Mouse (Mus musculus) lung, postnatal 14 days (tissue): ENCODE data around the gene Pi16.
"Not testable (repeated sequence)": the region's sequence is repeated elsewhere in the genome, so short reads cannot be mapped to it uniquely, and the experiment has no call there.

Experiments
- DNase-seq: peaks from one replicate; pipeline ENCODE4 v3.0.0; 2021

The Pi16 gene

GRCm38 (mm10) chr17:29332186-29332685, 14.8 kb downstream of the Pi16 start:
- DNase-seq, result no peak

DNA sequence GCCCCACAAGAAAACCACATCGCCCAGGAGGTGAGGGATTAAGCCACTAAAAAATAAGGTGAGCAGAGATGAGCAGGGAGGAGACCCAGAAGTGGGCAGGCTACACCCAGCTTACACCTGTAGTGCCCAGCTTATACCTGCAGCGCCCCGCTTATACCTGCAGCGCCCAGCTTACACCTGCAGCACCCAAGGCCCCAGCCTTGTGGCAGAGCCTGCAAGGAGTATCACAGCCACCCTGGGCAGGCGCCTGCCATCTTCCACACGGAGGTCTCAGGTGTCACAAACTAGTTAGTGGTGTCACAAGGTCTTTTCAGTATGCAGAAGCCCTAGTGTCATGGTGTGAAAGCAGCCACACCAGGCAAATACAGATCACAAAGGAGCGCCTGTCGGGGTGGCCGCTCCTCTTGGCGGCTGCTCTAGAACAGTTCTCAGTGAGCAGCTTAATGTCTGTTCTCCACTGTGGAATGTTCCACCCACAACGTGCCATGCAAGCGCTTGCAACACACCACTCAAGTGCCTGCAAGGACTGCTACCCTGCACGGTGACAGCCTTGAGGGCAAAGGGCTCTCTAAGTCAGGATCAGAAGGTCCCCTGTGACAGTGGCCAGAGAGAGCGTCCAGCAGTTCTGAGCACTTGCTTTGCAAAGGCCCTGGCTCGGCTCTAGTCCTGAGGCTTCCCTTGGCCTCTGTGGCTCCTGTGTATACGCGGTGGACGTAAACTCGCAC, 18.9 kb downstream of the Pi16 start:
- peak; percentile 48 for DNase-seq

- no peak for DNase-seq
Observed at GRCm38 (mm10) chr17:29337979-29338823, 20.7 kb downstream of the Pi16 start.

DNA sequence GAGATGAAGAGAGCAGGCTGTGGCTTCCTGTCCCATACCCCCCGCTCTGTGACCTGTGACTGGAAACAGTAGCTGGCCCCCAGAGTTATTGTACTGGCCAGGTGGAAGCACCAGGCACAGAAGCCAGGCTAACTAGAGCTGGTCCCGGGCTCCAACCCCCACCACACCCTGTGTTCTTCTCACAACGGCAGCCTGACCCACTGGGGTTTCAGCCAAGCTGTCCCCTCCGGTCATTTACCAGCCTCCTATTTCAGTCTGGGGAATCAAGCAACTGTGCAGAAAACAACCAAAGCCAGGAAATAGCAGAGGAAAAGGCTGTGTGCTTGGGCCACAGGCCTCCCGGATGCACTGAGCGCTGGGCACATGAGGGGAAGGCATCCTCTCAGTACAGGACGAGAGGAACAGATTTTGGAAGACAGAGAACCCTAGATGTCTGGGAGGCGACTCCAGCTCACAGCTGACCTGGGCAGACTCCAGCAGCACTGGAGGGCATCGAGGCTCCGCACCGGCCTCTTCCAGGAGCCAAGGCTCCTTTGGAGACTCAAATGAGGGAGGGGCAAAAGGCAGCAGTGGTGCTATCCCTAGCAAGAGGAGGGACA, 21.8 kb downstream of the Pi16 start:
- DNase-seq, result no peak

GRCm38 (mm10) chr17:29340406-29341261, 23.2 kb downstream of the Pi16 start:
- peak; percentile 47 for DNase-seq

DNA sequence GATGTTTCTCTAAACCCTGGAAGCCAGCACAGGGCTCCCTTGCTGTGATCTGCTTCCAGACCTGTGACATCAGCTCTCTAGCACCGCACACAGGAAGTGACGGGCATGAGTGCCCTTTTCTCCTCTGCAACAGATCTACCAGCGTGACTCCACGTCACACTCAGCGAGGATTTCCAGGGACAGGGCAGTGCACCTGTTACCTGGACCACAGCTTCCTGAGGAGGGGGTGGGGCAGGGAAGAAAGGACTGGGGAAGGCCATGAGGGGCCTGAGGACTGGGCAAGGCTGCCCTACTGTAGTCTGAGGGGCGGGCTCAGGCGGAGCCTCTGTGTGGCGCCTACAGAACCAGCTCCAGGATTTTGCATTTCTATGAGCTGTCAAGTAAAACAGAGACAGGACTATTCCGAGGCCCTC, 24.1 kb downstream of the Pi16 start:
- peak; percentile 53 for DNase-seq

DNA sequence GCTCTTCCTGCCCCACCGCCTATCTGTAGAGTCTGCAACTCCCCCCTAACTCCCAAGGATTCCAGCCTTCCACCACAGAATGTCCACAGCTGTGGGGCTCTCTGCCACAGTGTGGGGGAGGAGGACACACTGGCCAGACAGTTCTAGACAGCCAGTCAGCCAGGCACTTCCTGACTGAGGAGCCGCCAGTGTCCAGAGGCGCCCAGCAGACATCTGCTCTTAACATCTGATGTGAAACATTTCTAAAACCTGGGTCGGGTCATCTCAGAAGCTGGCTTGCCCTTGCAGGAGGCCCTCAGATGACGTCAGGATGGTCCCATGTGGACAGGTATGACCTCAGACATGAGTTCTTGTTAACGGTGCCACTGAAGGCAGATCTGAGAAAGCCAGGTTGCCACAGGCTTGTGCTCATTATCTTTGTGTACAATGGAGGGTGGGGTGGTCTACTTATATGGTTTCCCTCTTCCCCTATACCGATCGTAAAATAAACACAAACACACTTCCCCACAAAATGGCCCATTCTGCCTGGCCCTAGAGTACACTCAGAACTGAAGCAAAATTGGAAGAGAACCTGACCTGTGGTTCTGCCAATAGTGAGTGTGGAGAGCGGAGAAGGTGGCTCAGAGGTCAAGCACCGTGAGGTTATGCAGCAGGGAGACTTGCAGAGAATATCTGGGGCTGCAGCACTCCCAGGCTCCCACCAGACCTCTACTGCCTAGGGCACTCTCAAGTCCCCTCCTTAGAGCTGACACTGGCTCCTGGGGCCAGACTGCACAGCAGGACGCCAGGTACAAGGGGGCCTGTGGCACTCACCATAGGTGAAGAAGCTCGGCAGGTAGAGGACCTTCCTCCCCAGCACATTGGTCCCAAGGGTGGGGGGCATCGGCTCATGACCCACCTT, 24.8 kb downstream of the Pi16 start:
- peak; percentile 60 for DNase-seq

GRCm38 (mm10) chr17:29343241-29343640, 25.8 kb downstream of the Pi16 start:
- DNase-seq, result no peak

- no peak for DNase-seq
Observed at GRCm38 (mm10) chr17:29345272-29345671, 27.8 kb downstream of the Pi16 start.

- peak; percentile 37 for DNase-seq
Observed at GRCm38 (mm10) chr17:29346496-29347125, 29.1 kb downstream of the Pi16 start.

GRCm38 (mm10) chr17:29347126-29347644, 29.7 kb downstream of the Pi16 start:
- DNase-seq, result peak; percentile 26

GRCm38 (mm10) chr17:29347645-29348256, 30.3 kb downstream of the Pi16 start, which contains the start of gene Mtch1:
Gene Mtch1, minus strand, starts transcription at chr17:29347934.
- DNase-seq, result peak; percentile 100

DNA sequence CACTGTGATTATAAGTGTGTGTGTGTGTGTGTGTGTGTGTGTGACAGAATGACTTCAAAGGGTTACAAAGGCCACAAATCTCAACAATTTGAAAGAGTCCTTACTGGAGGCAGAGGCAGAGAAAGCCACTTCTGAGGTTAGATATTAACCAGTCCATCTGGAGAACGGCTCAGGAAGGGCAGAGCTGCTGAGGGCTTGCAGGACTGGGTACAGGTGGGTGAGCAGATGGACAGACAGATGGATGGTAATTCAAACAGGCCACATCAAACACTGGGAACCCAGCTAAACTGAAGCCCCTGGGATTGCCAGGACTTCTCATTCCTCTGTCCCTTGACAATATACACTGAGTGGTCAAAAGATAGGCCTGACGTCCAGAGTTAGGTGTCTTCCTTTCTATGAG, 31.5 kb downstream of the Pi16 start:
- no peak for DNase-seq

GRCm38 (mm10) chr17:29351056-29351455, 33.6 kb downstream of the Pi16 start:
- not testable (repeated sequence) for DNase-seq

DNA sequence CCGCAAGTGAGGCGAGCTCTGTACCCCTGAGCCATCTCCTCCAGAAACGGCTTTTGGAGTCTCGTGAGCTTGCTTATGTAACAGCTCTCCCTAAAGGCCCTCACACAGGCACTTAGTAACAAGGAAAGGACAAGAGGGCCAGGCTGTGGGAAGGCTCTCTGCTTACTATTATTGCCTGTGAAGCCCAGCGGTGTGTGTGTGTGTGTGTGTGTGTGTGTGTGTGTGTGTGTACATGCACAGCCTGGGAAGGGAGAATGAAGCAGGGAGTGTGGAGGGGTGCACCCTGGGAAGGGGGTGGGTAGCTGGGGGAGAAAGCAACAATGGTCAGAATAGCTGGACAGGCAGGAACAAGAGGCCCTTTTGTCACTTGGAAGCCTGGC, 38.0 kb downstream of the Pi16 start:
- DNase-seq, result peak; percentile 30

DNA sequence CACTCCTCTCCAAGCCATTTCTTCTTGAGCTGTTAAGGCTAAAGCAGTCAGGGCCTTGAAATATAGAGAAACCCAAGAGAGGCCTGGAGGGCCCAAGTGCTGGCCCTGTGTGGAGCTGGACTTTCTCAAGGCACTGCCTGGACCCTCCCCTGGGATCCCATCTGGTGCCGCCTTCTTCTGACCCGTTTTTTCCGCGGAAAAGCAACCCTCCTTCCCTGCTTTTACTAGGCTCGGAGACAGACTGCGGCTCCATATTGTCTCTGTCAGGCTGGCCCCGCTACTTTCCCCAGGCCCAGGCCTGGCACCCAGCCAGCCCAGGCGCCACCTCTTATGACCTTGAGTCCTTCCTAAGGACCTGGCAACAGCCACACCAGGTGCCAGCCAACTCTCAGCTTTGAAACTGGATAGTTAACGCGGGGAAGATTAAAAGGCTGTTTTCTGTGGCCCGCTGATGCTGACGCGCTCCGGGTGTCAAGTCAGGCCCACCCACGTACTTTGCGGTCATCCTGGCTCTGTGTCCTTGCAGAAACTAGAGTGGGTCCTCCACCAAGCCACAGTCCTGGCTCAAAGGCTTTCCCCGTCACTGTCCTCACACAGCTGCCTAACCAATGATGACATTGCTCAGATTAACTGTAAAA, 38.5 kb downstream of the Pi16 start:
- DNase-seq, result peak; percentile 82

DNA sequence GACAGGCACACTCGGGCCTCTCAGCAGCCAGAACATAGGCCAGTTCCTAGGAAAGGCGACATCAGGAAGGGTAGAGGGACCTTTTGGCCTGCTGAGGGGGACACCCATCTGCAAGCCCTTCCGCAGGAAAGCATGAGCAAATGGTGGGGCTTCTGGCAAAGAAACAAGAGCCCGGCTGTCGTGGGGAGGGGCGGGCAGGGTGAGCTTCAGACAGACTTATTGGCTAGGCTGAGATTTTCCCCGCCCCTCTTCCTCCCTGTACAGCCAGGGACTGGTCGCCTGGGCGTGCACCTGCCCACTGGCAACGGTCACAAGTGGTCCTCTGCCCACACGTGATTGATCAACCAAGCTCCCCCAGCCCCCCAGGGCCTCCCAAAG, 39.0 kb downstream of the Pi16 start:
- DNase-seq, result peak; percentile 79

DNA sequence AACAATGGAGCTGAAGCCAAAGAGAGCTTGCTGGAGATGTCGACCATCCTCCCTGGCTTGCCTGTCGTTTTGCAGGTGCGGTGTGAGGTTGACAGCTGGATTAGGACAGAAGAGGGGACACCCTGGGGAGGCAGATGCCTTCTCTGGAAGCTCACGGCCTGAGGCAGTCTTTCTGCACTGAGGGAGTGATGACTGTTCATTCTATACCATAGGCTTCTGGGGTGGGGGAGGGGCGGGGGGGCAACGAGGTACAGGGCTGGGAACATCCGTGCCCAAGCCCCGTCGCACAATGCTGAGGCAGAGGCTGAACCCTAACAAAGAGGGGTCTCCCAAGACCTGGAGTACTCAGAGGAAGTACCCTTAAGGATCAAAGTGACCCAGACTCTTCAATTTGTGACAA, 39.4 kb downstream of the Pi16 start:
- DNase-seq, result no peak

DNA sequence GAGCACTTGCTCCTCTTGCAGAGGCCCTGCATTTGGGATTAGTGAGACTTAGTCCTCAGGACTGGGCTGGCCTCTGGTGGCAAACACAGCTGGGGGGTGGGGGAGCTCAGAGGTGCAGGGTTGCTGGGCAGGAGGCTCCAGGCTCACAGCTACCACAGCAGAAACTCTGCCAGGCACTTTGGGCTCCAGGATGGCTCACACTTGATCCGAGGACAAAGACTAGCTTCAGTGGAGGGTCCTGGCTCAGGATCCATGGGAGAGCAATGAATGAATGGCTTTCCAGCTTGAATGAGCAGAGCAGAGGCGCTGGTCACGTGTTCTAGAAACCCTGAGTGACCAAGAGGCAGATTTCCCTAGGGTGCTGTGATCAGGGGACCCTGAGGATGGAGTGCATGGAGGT, 41.4 kb downstream of the Pi16 start:
- no peak for DNase-seq

DNA sequence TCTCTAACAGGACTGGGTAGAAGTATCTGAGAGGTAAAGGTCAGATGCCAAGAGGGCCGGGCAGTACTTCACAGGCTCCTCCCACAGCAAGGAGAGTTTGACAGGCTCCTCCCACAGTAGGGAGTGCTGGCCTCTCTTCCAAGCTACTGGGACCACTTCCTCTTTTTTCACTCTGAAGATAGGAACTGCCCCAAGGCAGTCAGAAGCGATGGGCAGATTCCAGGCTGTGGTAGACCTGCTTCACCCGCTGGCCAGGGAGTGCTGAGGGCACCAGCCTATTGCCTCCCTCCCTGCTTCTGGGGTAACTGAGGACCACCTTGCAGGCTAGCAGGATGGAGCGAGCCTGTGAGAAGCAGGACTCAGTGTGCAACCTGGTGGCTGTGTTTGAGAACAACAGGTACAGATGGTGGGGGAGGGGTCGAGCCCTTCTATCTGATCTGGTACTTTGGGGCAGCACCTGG, 43.3 kb downstream of the Pi16 start, which contains the start of gene Fgd2:
Gene Fgd2 (plus strand): TSS at position 154 of the 461 bp plus-strand sequence.
- DNase-seq, result peak; percentile 44
